Mouse (Mus musculus) midbrain, postnatal 0 days (tissue): ENCODE results near the gene Kng2. TPM values are rescaled to one million over a fixed set of nuclear protein-coding genes. Genes with fewer than 3 reads are reported as not detected.
"Not testable (repeated sequence)": the region's sequence is repeated elsewhere in the genome, so short reads cannot be mapped to it uniquely, and the experiment has no call there.

ENCODE experiments used
- ATAC-seq: fragments of 200-750 bp; cut with Nextera tagmentation; 2 replicates; pipeline ENCODE4 v1.8.0; 2017; ENCODE audit warnings: moderate number of reproducible peaks, mild to moderate bottlenecking, moderate TSS enrichment, moderate library complexity; ENCODE audit not compliant: low FRiP score
- DNase-seq: peaks from one replicate; pipeline ENCODE4 v3.0.0-alpha.2; 2015; ENCODE audit warnings: low spot score
- H3K27ac ChIP-seq: fragments of 300-500 bp; sonication (generic); 2 replicates; pipeline ENCODE4 v1.5.1; 2014; ENCODE audit warnings: low read depth, mild to moderate bottlenecking, low read length, mixed read lengths
- H3K27me3 ChIP-seq: fragments of 300-500 bp; sonication (generic); 2 replicates; pipeline ENCODE4 v1.6.1; 2014; ENCODE audit warnings: low read length, control low read depth, mixed read lengths; ENCODE audit not compliant: insufficient read depth
- H3K36me3 ChIP-seq: fragments of 300-500 bp; sonication (generic); 2 replicates; pipeline ENCODE4 v1.6.1; 2014; ENCODE audit warnings: low read length, control low read depth, mixed read lengths; ENCODE audit not compliant: insufficient read depth
- H3K4me1 ChIP-seq: fragments of 300-500 bp; sonication (generic); 2 replicates; pipeline ENCODE4 v1.6.1; 2014; ENCODE audit warnings: mild to moderate bottlenecking, control low read depth, antibody characterized with exemption, low read length, mixed read lengths; ENCODE audit not compliant: insufficient read depth
- H3K4me2 ChIP-seq: fragments of 300-500 bp; sonication (generic); 2 replicates; pipeline ENCODE4 v1.6.1; 2014; ENCODE audit warnings: low read depth, mild to moderate bottlenecking, low read length, mixed read lengths; ENCODE audit not compliant: poor library complexity, severe bottlenecking
- H3K4me3 ChIP-seq: fragments of 300-500 bp; sonication (generic); 2 replicates; pipeline ENCODE4 v1.5.1; 2014; ENCODE audit warnings: low read depth, mild to moderate bottlenecking, low read length, moderate library complexity
- H3K9ac ChIP-seq: fragments of 300-500 bp; sonication (generic); replicated peaks from 2 replicates; pipeline ENCODE4 v1.6.1; 2014; ENCODE audit warnings: mild to moderate bottlenecking, low read length, moderate library complexity, mixed read lengths; ENCODE audit not compliant: poor library complexity, severe bottlenecking
- H3K9me3 ChIP-seq: fragments of 300-500 bp; sonication (generic); 2 replicates; pipeline ENCODE4 v1.6.1; 2016; ENCODE audit warnings: low read length, control low read depth
- CTCF ChIP-seq: IDR thresholded peaks from 2 replicates; pipeline ENCODE4 v1.5.1; 2016; ENCODE audit warnings: antibody characterized with exemption, mild to moderate bottlenecking
- WGBS: fragments of 180-500 bp; shearing (Covaris S2); extraction: QIAGEN DNeasy Blood & Tissue Kit; methylation state at CpG from one replicate; pipeline ENCODE4 v1.1.7; 2014; 5-methylcytosine and 5-hydroxymethylcytosine counted together
- polyA plus RNA-seq: library from polyadenylated mRNA; unstranded; fragments of >200 nt; fragmentation: Nextera tagmentation; extraction: Ambion mirVana; gene quantifications from 2 replicates; pipeline ENCODE4 v1.2.1, GENCODE M21; 2015
- total RNA-seq: library from RNA; depleted of rRNA; stranded (reverse); fragments of >200 nt; gene quantifications from 2 replicates; pipeline ENCODE4 v1.2.3, GENCODE M21; 2014

The Kng2 gene
- total and polyA plus RNA-seq, 2 experiments from 2014 or later = not detected

DNA sequence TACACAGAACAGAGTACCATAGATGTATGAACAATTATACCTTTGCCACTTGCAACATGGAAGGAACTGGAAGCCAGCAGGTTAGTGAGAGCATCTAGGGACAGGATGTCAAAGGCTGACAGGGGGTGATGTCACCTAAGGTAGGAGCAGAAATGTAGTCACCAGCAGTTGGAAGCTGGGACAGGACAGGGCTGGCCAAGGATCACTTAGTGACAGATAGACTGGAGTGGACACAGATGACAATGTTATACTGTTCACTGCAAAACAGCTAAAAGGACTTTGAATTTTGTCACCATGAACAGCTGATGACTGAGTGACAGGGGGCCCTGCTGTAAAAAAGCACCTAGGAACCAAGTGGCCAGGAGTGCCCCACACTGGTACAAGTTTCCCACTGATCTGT lies 2.7 kb downstream of the Kng2 start:
- no peak for TF ChIP-seq CTCF
- H3K9ac ChIP-seq = no peak overlapping the region
- no peak for ATAC-seq
- no peaks in the 10 kb centered on the region for H3K27me3 ChIP-seq
- no peak overlapping the region for H3K27ac ChIP-seq
- DNase-seq = no peak
- H3K4me2 ChIP-seq = no peak overlapping the region
- H3K9me3 ChIP-seq = no peaks in the 10 kb centered on the region
- no peaks in the 10 kb centered on the region for H3K4me1 ChIP-seq
- H3K4me3 ChIP-seq = no peak overlapping the region
- H3K36me3 ChIP-seq = no peaks in the 10 kb centered on the region

DNA sequence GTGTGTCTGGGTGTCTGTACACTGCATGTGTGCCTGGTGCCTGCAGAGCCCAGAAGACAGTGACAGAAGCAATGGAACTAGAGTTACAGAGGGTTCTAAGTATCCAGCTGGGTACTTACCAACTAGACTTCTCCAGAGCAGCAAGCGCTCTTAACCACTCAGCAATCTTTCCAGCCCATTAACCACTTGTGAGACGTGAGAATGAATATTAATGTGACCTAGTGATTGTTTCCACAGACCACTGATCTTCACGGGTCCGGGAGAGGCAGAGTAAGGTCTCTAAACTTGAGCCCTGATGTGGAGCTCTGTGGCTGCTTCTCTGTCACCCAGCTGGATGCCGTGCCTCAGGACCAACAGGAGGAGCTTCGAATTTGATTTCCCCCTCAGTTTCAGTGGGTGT lies 4.2 kb downstream of the Kng2 start:
- 37% methylated on average over 6 of the region's 6 CpGs for WGBS
- no peak overlapping the region for H3K4me3 ChIP-seq
- TF ChIP-seq CTCF = no peak
- no peaks in the 10 kb centered on the region for H3K9me3 ChIP-seq
- H3K27ac ChIP-seq = no peak overlapping the region
- H3K4me1 ChIP-seq = no peaks in the 10 kb centered on the region
- H3K27me3 ChIP-seq = no peaks in the 10 kb centered on the region
- no peaks in the 10 kb centered on the region for H3K36me3 ChIP-seq
- ATAC-seq = no peak
- DNase-seq = no peak
- no peak overlapping the region for H3K9ac ChIP-seq
- H3K4me2 ChIP-seq = no peak overlapping the region

DNA sequence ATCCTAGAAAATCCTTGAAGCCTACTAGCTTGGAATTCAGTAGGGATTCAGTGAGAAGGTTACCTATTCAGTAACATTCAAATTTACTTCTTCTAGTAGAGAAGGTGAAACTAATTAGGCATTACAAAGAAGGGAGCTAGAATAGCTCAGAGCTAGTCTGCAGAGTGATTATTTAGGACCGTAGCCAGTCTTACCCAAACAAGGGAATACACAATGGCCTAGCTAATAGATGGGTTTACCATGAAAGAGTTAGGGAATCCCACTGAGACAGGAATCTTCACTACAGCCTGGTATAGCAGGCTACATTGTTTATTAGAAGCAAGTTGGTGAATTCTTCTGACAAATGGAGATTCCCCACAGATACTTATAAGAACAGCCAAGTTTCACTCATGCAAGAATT lies 8.7 kb downstream of the Kng2 start:
- not testable (repeated sequence) for H3K4me3 ChIP-seq, DNase-seq, ATAC-seq, H3K9me3 ChIP-seq, H3K9ac ChIP-seq, H3K27me3 ChIP-seq, H3K4me1 ChIP-seq, H3K27ac ChIP-seq, H3K4me2 ChIP-seq, H3K36me3 ChIP-seq
- WGBS = 21% methylated on average over 1 of the region's 1 CpGs

DNA sequence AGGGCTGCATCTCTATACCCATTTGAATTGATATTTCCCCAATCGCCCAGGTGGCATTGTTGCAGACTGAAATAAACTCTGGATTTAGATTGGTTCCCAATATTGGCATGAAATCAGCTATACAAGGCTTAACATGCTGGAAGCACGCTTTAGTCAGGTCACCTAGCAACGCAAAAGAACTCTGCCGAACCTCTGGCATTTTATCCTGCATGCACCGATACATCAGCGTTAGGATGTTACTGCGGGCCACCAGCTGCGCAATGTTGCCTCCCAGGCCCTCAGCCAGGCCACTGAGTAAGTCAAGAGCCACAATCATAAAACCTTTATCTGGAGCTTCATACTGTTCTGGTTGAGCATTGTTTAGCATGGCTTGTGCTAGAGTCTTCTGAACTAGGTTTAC lies 14.6 kb downstream of the Kng2 start:
- H3K4me1 ChIP-seq, H3K27me3 ChIP-seq, H3K27ac ChIP-seq, H3K4me2 ChIP-seq, H3K4me3 ChIP-seq, H3K9ac ChIP-seq, H3K9me3 ChIP-seq, H3K36me3 ChIP-seq: not testable (repeated sequence)
- 31% methylated on average over 8 of the region's 8 CpGs for WGBS
- DNase-seq = peak; percentile 30
- ATAC-seq = peak; percentile 47; the same call in 1 of the 2 replicates

DNA sequence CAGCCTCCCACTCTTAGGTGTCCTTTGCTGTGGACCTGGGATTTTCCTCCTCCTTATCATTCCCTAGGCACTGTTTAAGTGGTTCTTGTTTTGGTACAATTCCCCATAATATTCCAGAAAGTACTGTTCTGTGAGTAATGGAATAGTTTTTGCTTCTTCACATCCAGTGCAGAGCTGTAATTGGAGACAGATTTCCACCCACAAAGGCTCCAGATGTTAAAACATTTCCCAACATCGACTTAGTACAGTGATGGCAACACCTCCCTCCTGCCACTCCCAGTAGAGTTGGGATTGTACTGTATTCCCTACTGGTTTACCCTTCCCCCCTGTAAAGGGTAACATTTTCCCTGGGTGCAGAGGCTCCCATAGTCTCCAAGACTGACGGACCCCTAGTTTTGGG lies 15.5 kb downstream of the Kng2 start:
- H3K4me1 ChIP-seq, H3K36me3 ChIP-seq, DNase-seq, H3K27ac ChIP-seq, H3K9ac ChIP-seq, H3K4me2 ChIP-seq, H3K9me3 ChIP-seq, H3K27me3 ChIP-seq, ATAC-seq, H3K4me3 ChIP-seq: not testable (repeated sequence)
- 81% methylated on average over 2 of the region's 2 CpGs for WGBS

DNA sequence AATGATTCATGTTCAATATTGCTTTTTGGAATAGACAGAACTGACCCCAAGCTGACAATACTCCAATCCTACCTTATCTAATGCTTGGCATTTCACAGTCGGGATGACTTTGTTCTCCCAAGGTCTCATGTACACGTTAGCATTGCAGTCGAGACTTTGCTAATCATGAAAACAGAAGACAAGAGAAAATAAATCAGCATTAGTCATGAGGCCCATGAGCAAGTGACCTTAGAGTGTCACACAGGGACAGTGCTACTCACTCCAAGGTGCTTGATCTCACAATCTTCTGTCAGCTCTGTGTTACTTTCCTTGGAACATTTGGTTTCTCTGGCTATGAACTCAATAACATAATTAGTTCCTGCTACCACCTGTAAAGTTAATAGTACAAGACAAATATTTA lies 32.3 kb downstream of the Kng2 start:
- H3K27ac ChIP-seq, H3K4me2 ChIP-seq, DNase-seq, H3K27me3 ChIP-seq, H3K9ac ChIP-seq, H3K36me3 ChIP-seq, ATAC-seq, H3K4me3 ChIP-seq, H3K9me3 ChIP-seq, H3K4me1 ChIP-seq: not testable (repeated sequence)
- 90% methylated on average over 3 of the region's 3 CpGs for WGBS
